Mouse (Mus musculus) cerebral cortex, adult 2 months (tissue): ENCODE measurements around the gene Pnrc1.

Experiments
- WGBS: fragments of 180-500 bp; shearing (Covaris S2); methylation state at CpG from one replicate; pipeline ENCODE4 v1.1.7; 2018; 5-methylcytosine and 5-hydroxymethylcytosine counted together

The Pnrc1 gene

GRCm38 (mm10) chr4:33221847-33222246, 68.1 kb downstream of the Pnrc1 start:
- WGBS: 22% methylated on average over 1 of the region's 1 CpGs

DNA sequence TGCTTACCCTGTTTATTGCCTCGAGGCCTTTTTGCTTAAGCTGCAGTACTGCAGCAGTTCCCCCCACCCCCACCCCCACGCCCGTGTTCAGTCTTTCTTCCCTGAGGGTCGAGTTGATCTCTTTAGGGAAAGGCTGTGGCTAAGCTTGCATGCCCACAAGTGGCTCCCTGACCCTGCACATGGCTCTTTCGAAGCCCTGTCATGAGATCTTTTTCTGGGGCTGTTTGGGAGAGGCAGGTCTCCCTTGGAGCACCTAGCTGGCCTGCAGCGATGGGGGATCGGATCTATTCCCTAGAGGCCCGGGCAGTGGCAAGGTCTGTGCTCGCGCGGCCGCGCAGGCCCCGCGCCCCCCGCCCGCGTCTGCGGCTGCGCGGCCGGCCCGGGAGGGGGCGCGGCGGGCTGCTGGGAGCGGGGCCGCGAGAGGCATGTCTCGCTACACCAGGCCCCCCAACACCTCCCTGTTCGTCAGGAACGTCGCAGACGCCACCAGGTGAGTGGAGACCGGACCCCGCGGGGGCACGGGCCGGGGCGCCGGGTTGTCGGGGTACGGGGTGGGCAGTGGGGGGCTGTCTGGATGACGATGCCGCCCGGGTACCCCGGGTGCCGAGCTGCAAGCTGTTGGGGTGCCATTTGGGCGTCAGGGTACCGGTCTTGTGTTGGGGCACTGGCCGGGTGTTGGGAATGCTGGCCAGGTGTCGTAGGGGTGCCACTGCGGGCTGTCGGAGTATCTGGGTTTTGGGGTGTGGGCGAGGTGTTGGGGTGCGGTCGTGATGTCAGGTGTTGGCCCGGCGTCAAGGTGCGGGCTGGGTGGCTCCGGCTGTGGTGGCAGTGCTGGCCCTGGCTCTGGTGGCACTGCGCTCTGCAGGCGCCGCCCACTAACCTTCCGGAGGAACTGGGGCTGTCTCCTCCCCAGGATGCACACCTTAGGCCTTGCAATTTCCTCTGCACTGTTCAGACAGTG, 80.8 kb downstream of the Pnrc1 start, which contains the start of gene Srsf12:
Gene Srsf12 (plus strand): TSS at position 111 of the 961 bp plus-strand sequence.
- 2% methylated on average over 65 of the region's 65 CpGs for WGBS

DNA sequence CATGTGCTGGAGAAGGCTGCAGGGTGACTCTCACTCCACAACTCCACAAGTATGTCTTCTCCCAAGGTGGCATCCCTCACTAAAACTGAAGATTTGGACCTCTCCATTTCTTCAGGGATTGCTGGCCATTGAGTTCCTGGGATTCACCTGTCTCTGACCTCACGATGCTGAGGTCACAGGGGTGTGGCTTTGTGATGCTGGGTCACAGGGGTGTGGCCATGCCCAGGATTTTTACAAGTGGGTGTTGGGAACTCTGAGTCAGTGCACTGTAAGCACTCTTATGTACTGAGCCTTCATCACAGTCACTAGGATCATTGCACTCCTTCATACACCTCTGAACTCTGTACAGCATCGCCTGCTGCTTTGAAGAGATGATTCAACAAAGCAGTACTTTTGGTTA, 82.4 kb downstream of the Pnrc1 start:
- 75% methylated on average over 2 of the region's 2 CpGs for WGBS

DNA sequence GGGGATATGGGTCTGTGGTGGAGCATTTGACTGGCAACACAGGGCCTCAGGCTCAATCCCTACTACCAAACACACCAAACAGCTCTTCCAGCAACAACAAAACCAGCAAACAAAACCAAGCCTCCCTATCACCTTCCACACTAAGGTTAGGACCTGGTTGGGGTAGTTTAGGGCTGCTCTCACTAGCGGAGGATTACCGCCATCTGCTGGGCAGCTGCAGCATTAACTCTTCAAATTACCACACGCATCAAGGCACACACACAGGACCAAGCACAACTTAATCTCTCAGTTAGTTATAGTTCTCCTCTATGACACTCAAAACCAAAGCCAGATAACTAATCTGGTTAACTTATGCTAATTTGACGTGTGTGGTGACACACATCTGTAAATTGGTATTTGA, 85.3 kb downstream of the Pnrc1 start:
- 19% methylated on average over 4 of the region's 4 CpGs for WGBS

DNA sequence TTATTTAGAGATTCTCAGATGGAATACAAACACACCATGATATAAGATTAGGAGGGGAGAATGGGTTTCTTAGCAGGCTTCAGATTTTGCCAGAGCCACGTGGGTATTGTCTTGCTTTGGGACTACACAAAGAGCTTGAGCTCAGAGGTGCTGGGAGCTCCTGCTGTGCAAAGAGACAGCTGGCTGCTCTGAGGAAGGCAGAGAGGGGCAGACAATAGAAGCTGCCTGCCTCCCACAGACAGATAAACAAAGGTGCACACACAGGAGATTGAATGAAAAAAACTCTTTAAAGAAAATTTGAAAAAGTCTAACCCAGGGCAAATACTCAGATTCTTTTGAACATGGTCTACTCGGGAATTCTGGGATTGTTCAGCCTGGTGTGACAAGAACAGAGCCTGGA, 91.8 kb downstream of the Pnrc1 start:
- WGBS: 23% methylated on average over 2 of the region's 2 CpGs
